Mouse (Mus musculus) liver, adult 2 months (tissue): ENCODE results near the gene Myog. TPM values are rescaled to one million over a fixed set of nuclear protein-coding genes. Genes with fewer than 3 reads are reported as not detected.

Source experiments
- DNase-seq: peaks from one replicate; pipeline ENCODE4 v3.0.0-alpha.2; 2011; ENCODE audit warnings: low read depth, low spot score; ENCODE audit errors: extremely low read depth
- H3K27ac ChIP-seq: fragments of 200-500 bp; replicated peaks from 2 replicates; pipeline ENCODE4 v1.5.1; 2012; ENCODE audit warnings: low read depth, mild to moderate bottlenecking, control low read depth, inconsistent platforms, low read length; ENCODE audit not compliant: insufficient read depth
- H3K27me3 ChIP-seq: fragments of 200-500 bp; 2 replicates; pipeline ENCODE4 v1.6.1; 2012; ENCODE audit warnings: mild to moderate bottlenecking, moderate library complexity, low read length, inconsistent platforms; ENCODE audit not compliant: control insufficient read depth, insufficient read depth
- H3K36me3 ChIP-seq: fragments of 200-500 bp; 2 replicates; pipeline ENCODE4 v1.6.1; 2012; ENCODE audit warnings: low read length, inconsistent platforms; ENCODE audit not compliant: control insufficient read depth, insufficient read depth
- H3K4me1 ChIP-seq: fragments of 200-500 bp; 2 replicates; pipeline ENCODE4 v1.6.1; 2011; ENCODE audit warnings: low read length; ENCODE audit not compliant: control insufficient read depth, insufficient read depth
- H3K4me3 ChIP-seq: fragments of 200-500 bp; 2 replicates; pipeline ENCODE4 v1.5.1; 2011; ENCODE audit warnings: low read depth, mild to moderate bottlenecking, control low read depth, low read length, moderate library complexity; ENCODE audit not compliant: insufficient read depth
- H3K79me2 ChIP-seq: fragments of 200-500 bp; 2 replicates; pipeline ENCODE4 v1.6.1; 2012; ENCODE audit warnings: inconsistent platforms, mild to moderate bottlenecking, low read length, moderate library complexity; ENCODE audit not compliant: control insufficient read depth, insufficient read depth
- H3K9ac ChIP-seq: fragments of 200-500 bp; 2 replicates; pipeline ENCODE4 v1.6.1; 2012; ENCODE audit warnings: low read depth, mild to moderate bottlenecking, control low read depth, inconsistent platforms, low read length
- CTCF ChIP-seq: fragments of 200-500 bp; IDR thresholded peaks from 2 replicates; pipeline ENCODE4 v1.5.1; 2011; ENCODE audit warnings: low read depth, low read length, control low read depth
- POLR2A ChIP-seq: fragments of 200-500 bp; IDR thresholded peaks from 2 replicates; pipeline ENCODE4 v1.6.1; 2011; ENCODE audit warnings: low read length, control low read depth; ENCODE audit not compliant: insufficient read depth; ENCODE audit errors: extremely low read depth
- WGBS: fragments of 180-500 bp; shearing (Covaris S2); methylation state at CpG from one replicate; pipeline ENCODE4 v1.1.7; 2018; 5-methylcytosine and 5-hydroxymethylcytosine counted together
- polyA plus RNA-seq: library from polyadenylated mRNA; depleted of rRNA; stranded (reverse); fragments of >200 nt; gene quantifications from 2 replicates; pipeline ENCODE4 v1.2.3, GENCODE M21; 2012
- total RNA-seq: library from RNA; depleted of rRNA; stranded (reverse); fragments of >200 nt; gene quantifications from 2 replicates; pipeline ENCODE4 v1.2.3, GENCODE M21; 2014

Gene Myog
- total and polyA plus RNA-seq, 2 experiments, result not detected

DNA sequence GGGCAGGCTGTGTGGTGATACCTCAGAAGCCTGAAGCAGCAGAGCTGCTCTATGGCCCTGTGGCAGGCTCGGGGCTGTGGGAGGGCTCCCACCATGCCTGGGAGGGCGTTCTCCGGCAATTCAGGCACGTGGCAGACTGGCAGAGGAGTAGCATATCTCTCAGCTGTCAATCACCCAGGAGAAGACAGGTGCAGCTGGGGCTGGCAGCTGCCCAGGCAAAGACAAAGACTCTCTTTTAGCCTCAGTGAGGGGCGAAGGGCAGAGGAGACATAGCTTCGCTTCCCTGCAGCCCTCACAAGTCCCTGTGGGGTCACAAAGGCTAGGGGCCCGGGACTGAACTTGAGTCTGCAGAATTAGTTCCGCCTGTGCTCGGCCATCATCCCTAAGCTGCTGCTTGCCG is 17.6 kb downstream of the Myog start:
- Histone ChIP-seq H3K27me3 (no peaks in the 10 kb centered on the region), H3K9ac (no peak overlapping the region), H3K36me3 (no peaks in the 10 kb centered on the region), H3K4me3 (no peak overlapping the region), H3K27ac (no peak overlapping the region), H3K79me2 (no peaks in the 10 kb centered on the region), H3K4me1 (no peaks in the 10 kb centered on the region)
- WGBS, result 64% methylated on average over 10 of the region's 10 CpGs
- no peak for TF ChIP-seq CTCF
- no peak for TF ChIP-seq POLR2A
- no peak for DNase-seq

DNA sequence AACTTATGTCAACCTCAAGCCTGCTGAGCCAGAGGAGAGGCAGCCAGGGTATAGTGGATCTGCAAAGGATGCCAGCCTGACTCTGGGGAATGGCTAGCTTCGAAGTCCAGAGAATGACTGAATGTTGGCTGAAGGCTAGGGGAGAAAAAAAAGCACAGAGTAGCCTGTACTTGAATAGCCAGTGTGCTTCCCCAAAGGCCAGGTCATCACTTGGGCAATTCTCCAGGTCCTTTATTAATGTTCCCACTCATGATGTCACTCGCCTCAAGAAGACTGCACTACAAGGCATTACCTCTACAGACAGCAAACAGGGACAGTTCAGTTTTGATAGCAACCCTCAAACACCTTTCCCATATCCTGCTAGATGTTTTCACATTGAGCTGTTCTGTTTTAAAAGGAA is 20.5 kb downstream of the Myog start:
- no peak overlapping the region for H3K27ac ChIP-seq
- WGBS, result 74% methylated on average over 2 of the region's 2 CpGs
- H3K36me3 ChIP-seq, result no peaks in the 10 kb centered on the region
- H3K4me3 ChIP-seq, result no peak overlapping the region
- DNase-seq, result no peak
- no peaks in the 10 kb centered on the region for H3K79me2 ChIP-seq
- H3K9ac ChIP-seq, result no peak overlapping the region
- no peaks in the 10 kb centered on the region for H3K27me3 ChIP-seq
- no peak for TF ChIP-seq CTCF
- no peak for TF ChIP-seq POLR2A
- no peaks in the 10 kb centered on the region for H3K4me1 ChIP-seq

DNA sequence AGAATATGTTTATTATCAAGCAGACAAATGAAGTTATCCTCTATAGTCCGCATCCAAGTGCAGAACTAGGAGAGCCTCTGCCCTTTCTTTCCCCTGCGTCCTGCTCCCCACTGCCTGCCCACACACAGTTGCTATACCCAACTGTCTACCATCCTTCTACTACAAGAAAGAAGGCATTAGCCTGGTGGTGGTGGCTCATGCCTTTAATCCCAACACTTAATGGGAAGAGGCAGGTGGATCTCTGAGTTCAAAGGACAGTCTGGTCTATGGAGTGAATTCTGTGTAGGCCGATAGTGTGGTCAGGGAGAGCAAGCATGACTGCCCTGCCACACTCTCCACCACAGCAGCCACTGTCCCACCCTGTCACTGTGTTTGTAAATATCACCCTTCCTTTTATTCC is 20.9 kb downstream of the Myog start:
- no peak for DNase-seq
- Histone ChIP-seq H3K27me3 (no peaks in the 10 kb centered on the region), H3K36me3 (no peaks in the 10 kb centered on the region), H3K4me1 (no peaks in the 10 kb centered on the region), H3K9ac (no peak overlapping the region), H3K4me3 (no peak overlapping the region), H3K27ac (no peak overlapping the region), H3K79me2 (no peaks in the 10 kb centered on the region)
- 90% methylated on average over 3 of the region's 3 CpGs for WGBS
- no peak for TF ChIP-seq POLR2A
- TF ChIP-seq CTCF, result no peak

DNA sequence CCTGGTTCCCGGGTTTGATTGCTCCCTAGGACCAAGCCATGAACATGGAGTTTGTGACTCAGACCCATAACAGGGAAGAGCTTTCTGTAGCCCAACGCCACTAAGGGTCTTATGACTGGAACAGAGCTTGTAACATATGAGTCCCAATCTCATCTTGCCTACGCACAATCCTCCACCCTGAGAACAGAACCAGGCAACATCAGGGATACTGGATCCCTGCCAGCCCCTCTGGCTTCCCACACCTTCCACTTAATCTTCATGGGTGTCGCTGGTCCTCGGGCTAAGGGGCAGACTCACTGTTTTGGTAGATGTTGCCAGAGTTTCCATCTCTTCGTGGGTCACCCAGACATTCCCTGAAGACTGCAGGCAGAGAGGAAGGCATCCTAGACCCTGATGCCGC is 22.0 kb downstream of the Myog start:
- TF ChIP-seq CTCF, result no peak
- TF ChIP-seq POLR2A, result no peak
- Histone ChIP-seq H3K79me2 (no peaks in the 10 kb centered on the region), H3K36me3 (no peaks in the 10 kb centered on the region), H3K9ac (no peak overlapping the region), H3K4me3 (no peak overlapping the region), H3K27ac (no peak overlapping the region), H3K4me1 (no peaks in the 10 kb centered on the region), H3K27me3 (no peaks in the 10 kb centered on the region)
- DNase-seq, result no peak
- 91% methylated on average over 7 of the region's 7 CpGs for WGBS

DNA sequence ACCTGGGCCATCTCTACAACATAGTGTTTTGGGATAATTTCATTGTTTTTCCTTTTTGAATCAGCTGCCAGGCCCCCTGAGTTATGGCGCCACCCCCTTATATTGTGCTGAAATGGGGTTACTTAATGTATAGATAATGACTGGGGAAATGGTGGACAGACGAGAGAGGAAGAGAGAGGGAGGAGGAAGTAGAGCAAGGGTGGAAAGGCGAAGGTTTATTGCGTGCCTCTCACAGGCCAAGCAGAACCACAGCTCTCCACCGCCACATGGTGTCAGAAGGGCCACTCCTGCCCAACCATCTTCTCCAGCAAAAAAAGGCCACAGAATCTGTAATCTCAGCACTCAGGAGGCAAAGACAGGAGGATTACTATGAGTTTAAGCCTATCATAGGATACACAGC is 25.4 kb downstream of the Myog start:
- Histone ChIP-seq H3K27me3 (no peaks in the 10 kb centered on the region), H3K27ac (no peak overlapping the region), H3K4me1 (no peaks in the 10 kb centered on the region), H3K4me3 (no peak overlapping the region), H3K9ac (no peak overlapping the region), H3K79me2 (no peaks in the 10 kb centered on the region), H3K36me3 (no peaks in the 10 kb centered on the region)
- 87% methylated on average over 5 of the region's 5 CpGs for WGBS
- DNase-seq, result no peak
- TF ChIP-seq CTCF (no peak), POLR2A (no peak)

DNA sequence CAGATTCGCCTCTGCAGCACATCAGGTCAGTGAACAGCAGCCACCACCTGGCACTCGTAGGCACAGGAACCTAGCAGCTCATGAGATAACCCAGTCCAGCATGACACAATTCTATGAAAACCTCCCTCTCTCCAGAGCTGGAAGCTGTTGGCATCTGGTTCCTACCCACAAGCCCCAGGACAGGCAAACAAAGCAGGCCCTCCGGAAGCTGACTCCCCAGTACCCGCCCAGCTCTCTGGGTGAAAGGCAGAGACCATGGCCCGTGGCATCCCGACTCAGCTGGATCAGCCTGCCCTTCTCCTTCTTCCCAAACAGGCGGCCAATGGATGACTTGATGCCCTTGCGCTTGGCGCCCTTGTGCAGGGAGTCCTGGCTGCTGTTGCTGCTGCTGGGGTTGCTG is 26.6 kb downstream of the Myog start:
- WGBS, result 88% methylated on average over 9 of the region's 9 CpGs
- H3K36me3 ChIP-seq, result no peaks in the 10 kb centered on the region

More for the DNA sequence above, 26.6 kb downstream of the Myog start:
- H3K4me3 ChIP-seq, result no peak overlapping the region
- H3K9ac ChIP-seq, result no peak overlapping the region
- DNase-seq, result no peak
- H3K4me1 ChIP-seq, result no peaks in the 10 kb centered on the region
- no peak overlapping the region for H3K27ac ChIP-seq
- TF ChIP-seq POLR2A (no peak), CTCF (no peak)
- no peaks in the 10 kb centered on the region for H3K27me3 ChIP-seq
- H3K79me2 ChIP-seq, result no peaks in the 10 kb centered on the region
